Mouse (Mus musculus) midbrain, embryonic 15.5 days (tissue): Measurements from ENCODE around the gene Pik3ip1. TPM values are rescaled to one million over a fixed set of nuclear protein-coding genes. Genes with fewer than 3 reads are reported as not detected.

Experiments
- ATAC-seq: fragments of 200-750 bp; cut with Nextera tagmentation; replicated peaks from 2 replicates; pipeline ENCODE4 v1.8.0; 2017; ENCODE audit warnings: moderate TSS enrichment
- H3K27ac ChIP-seq: fragments of 300-500 bp; sonication (generic); 2 replicates; pipeline ENCODE4 v1.5.1; 2015; ENCODE audit warnings: mild to moderate bottlenecking, inconsistent platforms
- H3K27me3 ChIP-seq: fragments of 300-500 bp; sonication (generic); replicated peaks from 2 replicates; pipeline ENCODE4 v1.6.1; 2015; ENCODE audit warnings: inconsistent platforms
- H3K36me3 ChIP-seq: fragments of 300-500 bp; sonication (generic); replicated peaks from 2 replicates; pipeline ENCODE4 v1.6.1; 2015; ENCODE audit warnings: inconsistent platforms
- H3K4me1 ChIP-seq: fragments of 300-500 bp; sonication (generic); 2 replicates; pipeline ENCODE4 v1.6.1; 2015; ENCODE audit warnings: inconsistent platforms
- H3K4me2 ChIP-seq: fragments of 300-500 bp; sonication (generic); 2 replicates; pipeline ENCODE4 v1.6.1; 2015; ENCODE audit warnings: inconsistent platforms, mild to moderate bottlenecking, moderate library complexity
- H3K4me3 ChIP-seq: fragments of 300-500 bp; sonication (generic); 2 replicates; pipeline ENCODE4 v1.5.1; 2015; ENCODE audit warnings: mild to moderate bottlenecking, inconsistent platforms
- H3K9ac ChIP-seq: fragments of 300-500 bp; sonication (generic); 2 replicates; pipeline ENCODE4 v1.6.1; 2015; ENCODE audit warnings: mild to moderate bottlenecking, inconsistent platforms
- H3K9me3 ChIP-seq: fragments of 300-500 bp; sonication (generic); 2 replicates; pipeline ENCODE4 v1.6.1; 2016; ENCODE audit warnings: inconsistent platforms
- WGBS: fragments of 180-500 bp; shearing (Covaris S2); methylation state at CpG from one replicate; pipeline ENCODE4 v1.1.7; 2015; ENCODE audit warnings: mixed read lengths; 5-methylcytosine and 5-hydroxymethylcytosine counted together
- polyA plus RNA-seq: library from polyadenylated mRNA; unstranded; fragments of >200 nt; fragmentation: Nextera tagmentation; extraction: Ambion mirVana; gene quantifications from 2 replicates; pipeline ENCODE4 v1.2.1, GENCODE M21; 2015

Gene Pik3ip1
- polyA plus RNA-seq, 1 experiment from 2014 or later, result 26.5 TPM

DNA sequence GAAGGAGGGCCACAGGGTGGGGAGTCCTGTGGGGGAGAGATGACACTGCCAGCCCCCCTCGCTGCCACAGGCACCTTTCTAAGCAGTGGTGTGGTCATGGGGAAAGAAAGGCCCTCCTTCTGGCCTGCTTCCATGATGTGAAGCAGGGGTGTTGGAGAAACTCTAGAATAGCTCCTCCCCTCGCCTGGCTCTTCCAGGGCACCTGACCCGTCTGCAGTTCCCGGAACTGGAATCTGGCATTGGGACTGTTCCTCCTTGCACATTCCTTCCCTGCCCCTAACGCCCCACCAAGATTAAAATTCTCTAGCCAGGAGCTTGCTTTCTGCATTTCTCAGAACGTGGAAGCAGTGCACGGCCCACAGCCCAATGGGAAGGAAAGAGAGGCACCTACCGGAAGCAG, 62.3 kb downstream of the Pik3ip1 start:
- Histone ChIP-seq H3K27ac (no peak overlapping the region), H3K4me1 (peaks cover 6% of the 10 kb centered on the region; the same call in 1 of the 2 replicates), H3K36me3 (no peaks in the 10 kb centered on the region), H3K4me3 (no peak overlapping the region), H3K27me3 (no peaks in the 10 kb centered on the region), H3K4me2 (no peak overlapping the region), H3K9me3 (no peaks in the 10 kb centered on the region), H3K9ac (no peak overlapping the region)
- no peak for ATAC-seq
- WGBS, result 87% methylated on average over 8 of the region's 8 CpGs

Other genes starting within 250 kb of the Pik3ip1 start
- gene Sfi1, start 136.9 kb upstream of the Pik3ip1 start, polyA plus RNA-seq, result 15.5 and 20.6 TPM in 2 replicates
- 63.7 and 66.0 TPM in 2 replicates for gene Eif4enif1, start 128.0 kb upstream of the Pik3ip1 start, polyA plus RNA-seq
- gene Drg1, start 64.0 kb upstream of the Pik3ip1 start, polyA plus RNA-seq, result 215 and 221 TPM in 2 replicates
- 60.9 and 63.2 TPM in 2 replicates for gene Patz1, start 41.5 kb upstream of the Pik3ip1 start, polyA plus RNA-seq
- gene Limk2, start 78.8 kb downstream of the Pik3ip1 start, polyA plus RNA-seq, result 173 and 193 TPM in 2 replicates
- gene Rnf185, start 122.0 kb downstream of the Pik3ip1 start, polyA plus RNA-seq, result 47.2 and 48.2 TPM in 2 replicates
- gene Pla2g3, start 157.9 kb downstream of the Pik3ip1 start, polyA plus RNA-seq, result 1.3 TPM in 2 replicates
- 7.5 and 7.9 TPM in 2 replicates for gene Inpp5j, start 174.4 kb downstream of the Pik3ip1 start, polyA plus RNA-seq
- 72.7 and 75.6 TPM in 2 replicates for gene Selenom, start 184.3 kb downstream of the Pik3ip1 start, polyA plus RNA-seq
- gene Smtn, start 210.2 kb downstream of the Pik3ip1 start, polyA plus RNA-seq, result 16.0 and 17.9 TPM in 2 replicates